In the genomic region with DNA sequence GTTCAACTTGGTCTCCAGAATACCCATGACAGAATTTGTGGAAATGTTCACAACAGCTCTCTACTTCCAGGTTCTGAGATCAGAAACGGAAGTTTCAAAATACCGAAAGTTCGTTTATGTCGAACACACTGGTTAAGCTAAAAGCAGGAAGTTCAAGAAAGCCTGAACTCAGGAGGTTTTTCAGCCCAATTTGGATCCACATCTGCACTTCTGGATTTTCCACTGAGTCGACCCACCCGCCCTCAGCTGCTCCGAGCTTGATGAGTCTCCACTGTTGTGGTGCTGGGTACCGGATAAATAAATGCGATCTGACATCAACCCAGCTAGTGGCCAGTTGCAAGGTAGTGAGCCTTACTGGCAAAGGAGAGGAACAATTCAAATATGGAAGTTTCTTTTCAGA, we compare ENCODE assay signal across 8 mouse cellular contexts. TPM values are rescaled to one million over a fixed set of nuclear protein-coding genes. Genes with fewer than 3 reads are reported as not detected.
A peak's percentile ranks its signal among the peaks of the same experiment; 100 is the strongest.
DNase-seq lines count a peak whose midpoint lies in the region; ATAC-seq and TF ChIP-seq lines count a peak whose summit lies in the region.

No protein-coding gene starts in this region.

- H3K9ac ChIP-seq in embryonic facial prominence, embryonic 12.5 days = no peak overlapping the region
- no peak overlapping the region for H3K9ac ChIP-seq in lung, embryonic 15.5 days
- H3K9ac ChIP-seq in hindbrain, embryonic 16.5 days (ENCODE audit: low read depth, low read length) = no peak overlapping the region

- no peak overlapping the region for H3K4me3 ChIP-seq in embryonic facial prominence, embryonic 12.5 days
- no peak overlapping the region for H3K4me3 ChIP-seq in embryonic facial prominence, embryonic 10.5 days
- no peak overlapping the region for H3K4me3 ChIP-seq in lung, embryonic 15.5 days
- H3K4me3 ChIP-seq in lung, adult 2 months (replicated peaks; ENCODE audit: extremely low read depth, low read depth, low read length) = no peak overlapping the region
- no peak overlapping the region for H3K4me3 ChIP-seq in hindbrain, embryonic 16.5 days (ENCODE audit: low read length)

- H3K9me3 ChIP-seq in embryonic facial prominence, embryonic 12.5 days = no peaks in the 10 kb centered on the region
- no peaks in the 10 kb centered on the region for H3K9me3 ChIP-seq in embryonic facial prominence, embryonic 10.5 days
- H3K9me3 ChIP-seq in lung, embryonic 15.5 days = no peaks in the 10 kb centered on the region
- H3K9me3 ChIP-seq in hindbrain, embryonic 16.5 days (ENCODE audit: control insufficient read depth, low read length) = no peaks in the 10 kb centered on the region

- DNase-seq in embryonic facial prominence, embryonic 10.5 days (ENCODE audit: low spot score) = no peak
- DNase-seq in lung, adult 2 months = no peak
- DNase-seq in induced T-regulatory cell, adult 2 months (ENCODE audit: low read depth) = peak; percentile 76
- peak; percentile 58 for DNase-seq in skeletal muscle tissue, adult 2 months (ENCODE audit: low read depth, low spot score)
- DNase-seq in gastrocnemius, postnatal 36 days = no peak

- H3K27ac ChIP-seq in embryonic facial prominence, embryonic 12.5 days = 0 out of 2 replicates have a peak overlapping the region, but pooled peaks have one; percentile 47
- no peak overlapping the region for H3K27ac ChIP-seq in embryonic facial prominence, embryonic 10.5 days (replicated peaks)
- H3K27ac ChIP-seq in lung, embryonic 15.5 days = peak overlapping the region; percentile 29
- no peak overlapping the region for H3K27ac ChIP-seq in hindbrain, embryonic 16.5 days (ENCODE audit: low read depth, low read length)

- no peaks in the 10 kb centered on the region for H3K27me3 ChIP-seq in embryonic facial prominence, embryonic 12.5 days
- H3K27me3 ChIP-seq in embryonic facial prominence, embryonic 10.5 days (replicated peaks; ENCODE audit: low read depth, poor library complexity, severe bottlenecking) = no peaks in the 10 kb centered on the region
- no peaks in the 10 kb centered on the region for H3K27me3 ChIP-seq in lung, embryonic 15.5 days
- H3K27me3 ChIP-seq in hindbrain, embryonic 16.5 days (replicated peaks; ENCODE audit: control insufficient read depth, insufficient read depth, low read length) = no peaks in the 10 kb centered on the region

- intact Hi-C loops in gastrocnemius, postnatal 36 days (cut with DNase I) = no loop called here

- 74% methylated on average over 9 of the region's 9 CpGs for WGBS in embryonic facial prominence, embryonic 12.5 days
- 75% methylated on average over 9 of the region's 9 CpGs for WGBS in embryonic facial prominence, embryonic 10.5 days
- 58% methylated on average over 9 of the region's 9 CpGs for WGBS in lung, embryonic 15.5 days
- WGBS in lung, adult 2 months = 37% methylated on average over 9 of the region's 9 CpGs
- 76% methylated on average over 9 of the region's 9 CpGs for WGBS in hindbrain, embryonic 16.5 days

- no peaks in the 10 kb centered on the region for H3K36me3 ChIP-seq in embryonic facial prominence, embryonic 12.5 days
- peaks cover 29% of the 10 kb centered on the region for H3K36me3 ChIP-seq in embryonic facial prominence, embryonic 10.5 days (replicated peaks)
- H3K36me3 ChIP-seq in lung, embryonic 15.5 days = no peaks in the 10 kb centered on the region
- no peaks in the 10 kb centered on the region for H3K36me3 ChIP-seq in hindbrain, embryonic 16.5 days (ENCODE audit: control insufficient read depth, insufficient read depth, low read length)

- TF ChIP-seq POLR2A in lung, adult 2 months (IDR thresholded peaks at IDR 0.05; ENCODE audit: borderline replicate concordance, extremely low read depth, low read depth, low read length) = no peak

- TF ChIP-seq CTCF in lung, adult 2 months (IDR thresholded peaks at IDR 0.05; ENCODE audit: insufficient read depth, low read length) = no peak

- no peak overlapping the region for H3K4me2 ChIP-seq in embryonic facial prominence, embryonic 12.5 days (replicated peaks)
- H3K4me2 ChIP-seq in lung, embryonic 15.5 days = 0 out of 2 replicates have a peak overlapping the region, but pooled peaks have one; percentile 1
- no peak overlapping the region for H3K4me2 ChIP-seq in hindbrain, embryonic 16.5 days (ENCODE audit: low read length)

- H3K4me1 ChIP-seq in embryonic facial prominence, embryonic 12.5 days = peaks cover 60% of the 10 kb centered on the region
- peaks cover 80% of the 10 kb centered on the region for H3K4me1 ChIP-seq in embryonic facial prominence, embryonic 10.5 days
- H3K4me1 ChIP-seq in lung, embryonic 15.5 days = peaks cover 40% of the 10 kb centered on the region
- H3K4me1 ChIP-seq in lung, adult 2 months (ENCODE audit: control insufficient read depth, insufficient read depth, low read length) = peaks cover 27% of the 10 kb centered on the region
- H3K4me1 ChIP-seq in hindbrain, embryonic 16.5 days (ENCODE audit: control insufficient read depth, insufficient read depth, low read depth, low read length) = no peaks in the 10 kb centered on the region

- ATAC-seq in embryonic facial prominence, embryonic 12.5 days (ENCODE audit: insufficient number of reproducible peaks, insufficient read depth, low FRiP score, low TSS enrichment) = no peak
- no peak for ATAC-seq in lung, embryonic 15.5 days (ENCODE audit: borderline replicate concordance, extremely low read depth, low FRiP score, low TSS enrichment)
- no peak for ATAC-seq in hindbrain, embryonic 16.5 days

RNA-seq across cellular contexts. Expression of a gene that starts 26.0 kb away (rescaled TPM):
- 39.2 and 40.9 TPM in 2 replicates for polyA plus RNA-seq in embryonic facial prominence, embryonic 12.5 days (2016; fragmentation: Nextera tagmentation; extraction: Ambion mirVana)
- 54.8 and 56.7 TPM in 2 replicates for polyA plus RNA-seq in embryonic facial prominence, embryonic 10.5 days (2016; fragmentation: Nextera tagmentation; extraction: Ambion mirVana)
- polyA plus RNA-seq in lung, embryonic 15.5 days (2015; fragmentation: Nextera tagmentation; extraction: Ambion mirVana) = 34.4 and 35.2 TPM in 2 replicates
- 12.9 and 14.1 TPM in 2 replicates for polyA plus RNA-seq in lung, adult 2 months (2012; rRNA removed)
- polyA plus RNA-seq in hindbrain, embryonic 16.5 days (2015; fragmentation: Nextera tagmentation; extraction: Ambion mirVana) = 6.4 and 8.4 TPM in 2 replicates
- 1 to 10 TPM; 6.8 to 9.1 TPM for total RNA-seq in gastrocnemius, postnatal 36 days (2021)

Comparison
In these comparisons a context has a peak if more than half of its experiments do, and no peak if none do; other contexts are left out.
1. H3K27ac ChIP-seq: peak in embryonic facial prominence, embryonic 12.5 days (single experiment) and lung, embryonic 15.5 days (single experiment); none in embryonic facial prominence, embryonic 10.5 days (single experiment) and hindbrain, embryonic 16.5 days (single experiment).
2. DNase-seq: peak in induced T-regulatory cell, adult 2 months (single experiment) and skeletal muscle tissue, adult 2 months (single experiment); none in embryonic facial prominence, embryonic 10.5 days (single experiment), lung, adult 2 months (single experiment) and gastrocnemius, postnatal 36 days (0 of 2).